Mouse (Mus musculus) heart, postnatal 0 days (tissue): ENCODE data around the gene Prkcb.

Experiments
- CTCF ChIP-seq: IDR thresholded peaks from 2 replicates; pipeline ENCODE4 v1.5.1; 2016; ENCODE audit warnings: antibody characterized with exemption, control low read depth, low read depth
- EP300 ChIP-seq: IDR thresholded peaks from 2 replicates; pipeline ENCODE4 v1.6.1; 2016; ENCODE audit warnings: antibody characterized with exemption, low read depth

GRCm38 (mm10) chr7:122367303-122368007 lies 78.9 kb downstream of the Prkcb start:
- TF ChIP-seq CTCF (no peak), EP300 (no peak)
